Mouse (Mus musculus): ENCODE measurements around the gene Frg2f1. TPM values are rescaled to one million over a fixed set of nuclear protein-coding genes. Genes with fewer than 3 reads are reported as not detected.
A peak's percentile ranks its signal among the peaks of the same experiment; 100 is the strongest.
"Not testable (repeated sequence)": the region's sequence is repeated elsewhere in the genome, so short reads cannot be mapped to it uniquely, and the experiment has no call there.

Frg2f1 gene
- total RNA-seq (2021) = 10 to 100 TPM; 24.6 to 25.4 TPM
- long read RNA-seq, experiment 1, partial matches to known transcripts = 1 of 15 reads
- long read RNA-seq, experiment 1, other reads (novel, unspliced or antisense) = 13 of 15 reads
- long read RNA-seq, experiment 2, partial matches to known transcripts = 0 of 7 reads
- long read RNA-seq, experiment 2, other reads (novel, unspliced or antisense) = 6 of 7 reads

DNA sequence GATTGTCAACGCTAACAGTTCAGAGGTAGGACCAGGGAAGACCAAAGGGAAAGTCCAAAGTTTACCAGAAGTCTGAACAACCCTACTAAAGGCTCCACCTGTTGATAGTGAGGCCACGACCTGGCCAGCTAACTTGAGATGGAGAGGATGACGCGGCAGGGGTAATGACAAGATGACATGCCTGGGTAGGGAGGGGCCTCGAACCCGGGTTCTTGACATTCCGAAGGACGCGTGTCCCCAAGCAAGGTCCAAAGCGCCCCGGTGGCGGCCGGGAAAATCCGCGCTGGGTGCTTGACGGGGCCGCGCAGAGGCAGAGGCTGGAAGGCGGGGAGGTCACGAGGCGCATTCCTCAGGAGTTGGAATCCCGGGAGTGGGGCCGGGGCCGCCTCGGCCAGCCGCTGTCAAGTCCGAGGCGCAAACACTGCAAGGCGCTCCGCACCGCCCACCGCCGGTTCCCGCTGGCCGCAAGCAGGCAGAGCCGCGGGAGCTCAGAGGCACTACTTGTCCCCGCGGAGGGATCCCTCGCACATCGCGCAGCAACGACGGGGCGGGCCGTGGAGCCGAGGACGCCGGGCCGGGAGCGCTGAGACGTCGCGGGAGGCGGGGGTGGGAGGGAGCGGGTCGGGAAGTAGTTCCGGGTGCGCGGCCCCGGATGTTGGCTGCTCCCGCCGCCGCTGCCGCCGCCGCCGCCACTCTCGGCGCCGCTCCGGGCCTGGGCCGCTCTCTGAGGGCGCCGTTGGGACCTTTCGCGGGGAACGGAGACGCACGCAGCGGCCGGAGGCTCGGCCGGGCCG, at the start of gene Frg2f1:
TSS of gene Frg2f1 (minus strand) at position 499 of the 794 bp plus-strand sequence.
- DNase-seq (ENCODE audit: low spot score in 2 of 2) = peak; percentile 95 to 96
- intact Hi-C loops (cut with DNase I) = loop anchor here (5.0 to 10.0 kb wide), 2 partner anchors 47 to 304 kb away; partner anchors contain the start of genes AU022252, P3h1 and Rimkla

DNA sequence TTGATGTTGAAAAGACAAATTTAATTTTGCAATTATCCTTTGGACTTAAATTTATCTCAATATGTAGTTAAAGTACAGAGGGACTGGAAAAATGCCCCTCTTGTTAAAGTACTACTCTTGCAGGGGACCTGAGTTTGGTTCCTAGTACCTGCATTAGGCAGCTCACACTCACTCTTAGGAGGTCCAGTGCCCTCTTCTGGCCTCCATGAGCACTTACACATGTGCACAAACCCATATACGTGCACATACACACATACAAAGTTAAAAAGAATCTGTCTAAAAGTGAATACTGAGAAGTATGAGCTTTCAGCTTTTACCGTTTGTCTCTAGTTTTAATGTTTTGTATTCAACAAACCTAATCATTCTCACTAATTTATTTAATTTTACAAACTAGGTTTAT, 48.7 kb upstream of the Frg2f1 start:
- intact Hi-C loops (cut with DNase I) = no loop called here
- DNase-seq (ENCODE audit: low spot score in 2 of 2) = no peak

DNA sequence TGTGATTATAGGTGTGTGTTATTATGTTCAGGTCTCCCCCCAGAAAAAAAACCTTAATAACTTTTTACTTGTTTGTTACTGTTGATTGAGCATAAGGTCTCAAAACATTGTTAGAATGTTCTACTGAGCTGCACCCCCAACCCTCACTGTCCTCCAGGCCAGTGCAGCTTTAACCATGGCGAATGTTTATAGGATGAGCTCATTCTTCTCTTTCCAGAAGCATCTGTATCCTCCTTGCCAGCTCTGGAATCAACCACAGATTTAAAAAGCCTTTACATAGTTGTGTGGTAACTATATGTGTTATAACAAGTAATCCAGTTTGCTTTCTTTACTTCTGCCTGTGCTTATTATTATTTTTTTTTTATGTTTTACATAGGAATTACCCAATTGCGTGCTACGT, 36.1 kb upstream of the Frg2f1 start:
- intact Hi-C loops (cut with DNase I) = no loop called here

DNA sequence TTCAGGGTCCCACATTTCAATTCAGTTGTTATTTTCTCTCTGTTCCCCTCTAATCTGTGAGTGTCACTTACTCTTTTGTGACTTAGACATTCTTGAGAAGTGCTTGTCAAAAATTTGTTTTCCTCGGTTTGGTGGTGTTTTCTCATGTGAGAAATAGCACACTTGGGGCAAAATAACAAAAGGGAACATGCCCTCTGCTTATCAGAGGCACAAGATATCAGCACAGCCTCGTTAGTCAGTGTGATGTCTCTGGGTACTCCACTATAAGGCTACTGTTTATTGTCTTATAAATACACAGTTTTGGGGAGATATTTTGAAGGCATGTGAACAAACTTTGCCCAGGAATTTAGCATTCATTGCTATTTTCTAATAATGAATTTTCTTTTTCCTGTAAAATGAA, 35.2 kb upstream of the Frg2f1 start:
- intact Hi-C loops (cut with DNase I) = no loop called here
- no peak for DNase-seq (ENCODE audit: low spot score in 2 of 2)

More for the DNA sequence above, 36.1 kb upstream of the Frg2f1 start:
- no peak for DNase-seq (ENCODE audit: low spot score in 2 of 2)

DNA sequence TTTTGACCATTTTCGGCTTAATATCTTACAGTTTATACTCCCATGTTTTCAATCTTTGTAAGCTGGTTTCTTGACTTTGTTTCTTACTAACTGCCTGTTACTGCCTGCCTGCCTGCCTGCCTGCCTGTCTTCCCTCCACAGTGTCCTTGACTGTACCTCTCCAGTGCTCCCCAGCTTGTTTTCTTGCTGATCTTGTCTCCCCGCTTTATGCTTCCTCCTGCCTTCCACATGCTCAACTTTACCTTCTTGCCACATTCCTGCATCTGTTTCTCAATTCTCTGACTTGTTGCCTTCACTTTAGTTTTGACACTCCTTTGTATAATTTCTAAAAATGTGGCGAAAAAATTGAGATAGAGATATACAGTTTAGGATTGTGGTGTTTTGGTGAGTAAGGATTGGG, 33.4 kb upstream of the Frg2f1 start:
- intact Hi-C loops (cut with DNase I) = no loop called here
- no peak for DNase-seq (ENCODE audit: low spot score in 2 of 2)

DNA sequence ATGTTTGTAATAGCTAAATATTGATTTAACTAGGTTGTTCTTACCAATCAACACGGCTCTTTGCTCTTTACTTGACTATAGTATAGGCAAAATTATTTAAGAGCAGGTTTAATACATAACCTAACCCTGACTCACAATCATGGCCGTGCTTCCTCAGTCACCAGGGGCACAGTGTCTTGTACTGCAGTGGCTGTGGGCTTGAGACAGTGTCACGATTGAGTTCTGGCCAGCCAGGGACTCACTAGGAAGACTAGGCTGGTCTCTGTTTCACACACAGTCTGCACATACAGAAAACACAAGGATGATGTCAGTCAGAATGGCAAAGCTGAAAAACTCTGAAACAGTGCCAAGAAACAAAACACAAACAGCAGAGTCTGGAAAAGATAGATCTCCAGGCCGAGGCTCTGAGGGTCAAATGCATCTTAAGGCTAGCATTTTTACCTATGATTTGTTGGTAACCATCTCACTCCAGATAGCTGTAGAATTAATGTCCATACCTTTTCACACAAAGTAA, 27.1 kb upstream of the Frg2f1 start:
- intact Hi-C loops (cut with DNase I) = no loop called here
- no peak for DNase-seq (ENCODE audit: low spot score in 2 of 2)

DNA sequence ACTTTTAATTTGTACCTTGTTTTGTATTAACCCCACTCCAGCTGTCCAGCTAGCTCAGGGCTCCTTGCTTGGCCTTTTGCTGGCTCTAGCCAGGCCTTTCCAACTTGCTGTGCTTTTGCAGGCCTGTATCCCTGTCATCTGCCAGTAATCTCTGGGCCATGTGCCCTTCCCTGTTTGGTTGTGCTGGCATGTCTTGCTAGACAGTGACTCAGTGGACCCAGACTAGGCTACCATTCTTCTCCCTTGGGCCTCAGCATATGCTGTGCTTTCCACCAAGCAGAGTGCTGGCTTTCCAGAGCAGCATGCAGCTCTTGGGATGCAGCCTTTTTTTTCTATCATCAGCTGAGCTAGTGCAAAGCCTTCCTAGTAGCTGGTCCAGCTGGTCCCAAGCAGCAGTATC, 23.8 kb upstream of the Frg2f1 start:
- no peak for DNase-seq (ENCODE audit: low spot score in 2 of 2)
- intact Hi-C loops (cut with DNase I) = no loop called here

DNA sequence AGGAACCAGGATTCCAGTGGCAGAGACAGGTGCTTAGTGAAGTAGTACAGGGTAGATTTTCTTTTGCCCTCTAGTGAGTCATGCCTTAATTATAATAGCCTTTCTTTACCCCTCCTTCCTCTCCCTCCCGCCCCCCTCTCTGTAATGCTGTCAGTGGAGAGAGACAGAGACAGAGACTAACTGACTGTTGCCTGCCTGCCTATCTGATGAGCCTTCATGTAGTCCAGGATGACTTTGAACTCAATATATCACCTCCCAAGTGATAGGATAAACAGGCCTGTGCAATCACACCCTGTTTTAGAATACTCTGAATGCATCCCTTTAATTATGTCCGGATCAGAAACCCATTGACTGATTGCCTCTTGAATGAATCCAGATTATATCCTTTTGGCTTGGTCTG, 16.1 kb upstream of the Frg2f1 start:
- intact Hi-C loops (cut with DNase I) = no loop called here
- DNase-seq (ENCODE audit: low spot score in 2 of 2) = no peak

DNA sequence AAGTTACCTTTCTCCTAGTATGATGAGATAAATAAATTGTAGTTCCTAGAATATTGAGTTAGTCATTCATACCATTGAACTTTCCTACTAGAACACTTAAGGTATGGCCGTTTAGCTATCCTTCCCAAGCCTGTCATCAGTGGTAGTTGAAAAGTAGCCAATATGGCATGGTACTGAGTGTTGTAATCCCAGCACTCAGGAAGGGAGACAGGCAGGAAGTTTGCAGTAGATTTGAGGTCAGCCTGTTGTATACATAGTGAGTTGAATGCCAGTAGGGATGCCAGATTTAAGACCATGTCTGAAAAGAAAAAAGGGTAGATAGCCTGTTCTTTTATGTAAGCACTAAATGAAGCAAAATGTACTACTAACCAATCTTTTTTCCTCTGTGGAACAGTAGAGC, 11.5 kb upstream of the Frg2f1 start:
- intact Hi-C loops (cut with DNase I) = no loop called here
- no peak for DNase-seq (ENCODE audit: low spot score in 2 of 2)

DNA sequence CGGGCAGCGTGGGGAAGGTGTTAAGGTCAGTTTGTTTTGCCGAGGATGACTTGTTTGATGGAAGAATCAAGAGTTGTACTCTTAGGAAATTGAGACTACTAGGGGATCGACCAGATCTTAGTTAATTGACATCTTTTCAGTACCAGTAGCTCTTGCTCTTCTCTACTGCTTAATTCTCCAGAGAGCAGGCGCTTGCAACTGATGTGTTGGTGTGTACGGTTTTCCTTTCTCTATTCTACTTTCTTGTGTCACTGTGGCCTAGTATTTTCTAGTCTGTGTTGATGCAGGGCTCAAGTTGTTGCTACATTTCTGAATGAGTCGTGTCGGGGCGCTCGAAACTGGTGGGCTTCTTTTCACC, 1.2 kb upstream of the Frg2f1 start:
- DNase-seq (ENCODE audit: low spot score in 2 of 2) = no peak
- intact Hi-C loops (cut with DNase I) = no loop called here

DNA sequence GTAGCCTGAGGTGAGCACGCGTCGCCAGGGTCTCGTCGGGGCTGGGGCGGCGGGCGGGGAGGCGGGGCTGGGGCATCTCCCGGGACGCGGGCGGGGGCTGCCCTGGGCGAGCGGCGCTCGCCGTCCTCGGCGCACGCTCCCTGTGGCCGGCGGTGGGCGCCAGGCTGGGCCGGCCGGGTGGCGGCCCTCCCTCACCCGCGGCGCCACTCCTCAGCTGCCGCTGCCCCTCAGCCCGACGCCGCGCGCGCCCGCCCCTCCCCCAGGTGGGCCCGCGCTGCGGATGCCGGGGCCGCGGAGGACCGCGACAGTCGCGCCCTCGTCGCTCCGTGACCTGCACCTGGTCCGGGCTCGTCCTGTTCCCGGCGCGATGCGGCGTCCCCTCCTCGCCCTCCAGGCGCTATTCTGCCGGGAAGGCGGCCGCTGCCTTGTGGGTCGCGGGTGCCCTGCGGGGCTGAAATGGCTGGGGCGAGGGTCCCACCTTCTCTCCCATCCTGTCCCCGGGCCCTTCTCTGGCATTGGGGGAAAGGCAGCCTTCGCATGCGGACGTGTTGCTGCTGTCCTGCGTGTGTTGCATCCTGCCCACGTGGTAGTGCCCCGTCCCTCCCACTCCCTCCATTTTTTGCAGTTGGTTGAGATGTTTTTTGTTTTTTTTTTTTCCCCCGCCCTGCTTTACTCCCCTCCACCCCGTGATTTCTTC, 655 bp upstream of the Frg2f1 start:
- peak; percentile 29 to 48 for DNase-seq (ENCODE audit: low spot score in 2 of 2)
- intact Hi-C loops (cut with DNase I) = loop anchor here (5.0 to 10.0 kb wide), 2 partner anchors 48 to 305 kb away; partner anchors contain the start of genes AU022252, P3h1 and Rimkla

DNA sequence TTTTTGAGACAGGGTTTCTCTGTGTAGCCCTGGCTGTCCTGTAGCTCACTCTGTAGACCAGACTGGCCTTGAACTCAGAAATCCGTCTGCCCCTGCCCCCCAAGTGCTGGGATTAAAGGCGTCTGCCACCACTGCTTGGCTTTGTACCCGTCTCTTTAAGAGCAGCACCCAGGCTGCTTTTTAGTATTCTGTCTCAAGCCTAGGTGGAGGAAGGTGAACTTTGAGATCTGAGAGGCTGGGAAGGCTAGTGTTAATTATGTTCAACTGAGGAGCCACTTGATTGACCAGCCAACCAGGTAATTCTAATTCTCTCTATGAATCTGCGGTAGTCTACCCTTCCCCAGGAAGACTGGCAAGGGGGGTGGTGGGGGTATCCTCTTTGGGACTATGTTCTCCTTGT, 1.9 kb downstream of the Frg2f1 start:
- intact Hi-C loops (cut with DNase I) = loop anchor here (5.0 to 10.0 kb wide), 2 partner anchors 45 to 303 kb away; partner anchors contain the start of genes AU022252, P3h1 and Rimkla
- DNase-seq (ENCODE audit: low spot score in 2 of 2) = no peak

DNA sequence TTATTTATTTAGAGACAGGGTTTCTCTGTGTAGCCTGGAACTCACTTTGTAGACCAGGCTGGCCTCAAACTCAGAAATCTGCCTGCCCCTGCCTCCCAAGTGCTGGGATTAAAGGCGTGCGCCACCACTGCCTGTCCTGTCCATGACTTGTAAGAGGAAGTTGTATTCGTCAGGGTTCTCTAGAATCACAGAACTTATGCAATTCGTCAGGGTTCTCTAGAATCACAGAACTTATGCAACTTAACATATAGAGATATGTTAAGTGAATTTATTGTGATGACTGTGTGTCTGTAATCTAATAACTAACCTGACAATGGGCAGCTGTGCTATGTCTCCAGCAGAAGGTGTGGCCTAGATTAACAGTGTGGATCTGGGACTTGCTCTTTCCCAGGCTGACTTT, 2.7 kb downstream of the Frg2f1 start, which contains the start of gene Foxj3:
TSS of gene Foxj3 (plus strand) at position 390 of the 400 bp plus-strand sequence.
- intact Hi-C loops (cut with DNase I) = loop anchor here (5.0 to 10.0 kb wide), 2 partner anchors 44 to 302 kb away; partner anchors contain the start of genes AU022252, P3h1 and Rimkla

DNA sequence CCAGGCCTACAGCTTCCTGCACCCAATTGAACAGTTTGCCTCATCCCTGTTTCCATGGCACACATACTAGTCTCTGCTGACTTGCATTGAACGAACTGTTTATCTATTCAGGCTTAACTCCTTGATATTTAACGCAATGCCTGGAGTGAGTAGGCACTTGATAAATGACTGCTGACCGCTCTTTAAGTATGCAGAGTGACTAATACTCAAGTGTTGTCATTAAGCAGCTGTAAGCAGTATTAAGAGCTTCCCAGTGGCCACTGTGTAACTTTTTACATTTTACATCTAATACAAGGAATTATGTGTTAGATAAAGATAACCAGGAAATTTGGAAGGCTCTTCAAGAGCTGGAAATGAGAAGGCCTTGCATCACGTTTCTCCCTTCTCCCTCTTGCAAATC, 4.2 kb downstream of the Frg2f1 start:
- intact Hi-C loops (cut with DNase I) = loop anchor here (5.0 to 10.0 kb wide), 2 partner anchors 43 to 300 kb away; partner anchors contain the start of genes AU022252, P3h1 and Rimkla
- DNase-seq (ENCODE audit: low spot score in 2 of 2) = no peak

More for the DNA sequence above, 2.7 kb downstream of the Frg2f1 start, which contains the start of gene Foxj3:
- not testable (repeated sequence) for DNase-seq (ENCODE audit: low spot score in 2 of 2)

DNA sequence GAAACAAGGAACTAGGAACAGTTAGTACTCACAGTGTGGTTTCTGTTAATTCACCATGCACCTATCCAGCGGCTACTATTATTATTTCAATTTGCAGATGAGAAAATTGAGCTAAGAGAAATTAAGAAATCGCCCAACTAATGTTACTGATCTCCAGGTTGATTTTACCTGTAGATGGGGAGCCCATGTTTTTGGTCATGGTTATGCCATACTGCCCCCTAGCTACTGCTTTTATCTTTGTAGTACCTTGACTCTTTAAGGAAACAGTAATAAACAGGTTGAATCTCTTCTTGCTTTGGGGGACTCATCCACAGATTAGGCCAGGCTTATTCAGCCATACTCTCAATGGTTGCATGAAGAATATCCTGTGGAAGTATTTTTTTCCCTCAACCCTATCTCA, 7.5 kb downstream of the Frg2f1 start:
- peak in 1 of 2 experiments; percentile 18 for DNase-seq (ENCODE audit: low spot score in 2 of 2)
- intact Hi-C loops (cut with DNase I) = loop anchor here (10.0 kb wide), 1 partner anchor 297 kb away; the partner anchor contains the start of genes AU022252 and P3h1

DNA sequence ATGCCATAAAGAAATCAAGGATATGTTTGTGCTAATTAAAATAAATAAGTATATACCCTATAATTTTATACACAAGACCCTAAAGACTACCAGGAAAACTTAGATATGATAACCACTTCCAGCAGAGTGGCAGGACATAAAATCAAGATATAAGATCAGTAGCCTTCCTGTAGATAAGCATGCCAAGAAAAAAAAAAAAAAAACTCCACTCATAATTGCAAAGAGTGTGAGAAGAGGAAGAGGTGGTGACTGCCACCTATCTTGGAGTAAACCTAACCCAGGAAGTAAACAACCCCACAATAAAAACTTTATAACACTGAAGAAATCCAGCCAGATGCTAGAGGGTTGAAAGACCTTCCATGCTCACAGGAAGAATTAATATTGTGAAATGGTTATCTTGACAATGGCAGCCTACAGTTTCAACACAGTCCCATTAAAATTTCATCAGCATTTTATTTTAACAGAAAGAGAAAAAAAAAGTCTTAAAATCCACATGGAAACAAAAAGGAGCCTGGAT, 12.9 kb downstream of the Frg2f1 start:
- no peak for DNase-seq (ENCODE audit: low spot score in 2 of 2)
- intact Hi-C loops (cut with DNase I) = no loop called here

DNA sequence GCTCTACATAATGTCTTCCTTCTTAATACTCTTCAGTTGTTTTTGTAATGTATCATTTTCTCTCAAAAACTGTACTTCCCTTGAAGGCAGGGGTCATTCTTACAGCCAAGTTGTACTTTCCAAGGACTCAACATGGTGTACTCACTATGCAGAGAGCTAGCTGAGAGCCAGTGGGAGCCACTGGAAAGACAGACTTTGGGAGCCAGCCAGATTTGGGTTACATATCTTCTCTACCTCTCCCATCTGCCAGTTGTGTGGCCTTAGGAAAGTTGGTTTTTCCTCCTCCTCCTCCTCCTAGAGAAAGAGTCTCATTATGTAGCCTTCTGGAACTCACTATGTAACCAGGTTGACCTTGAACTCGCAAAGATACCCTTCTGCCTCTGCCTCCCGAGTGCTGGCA, 14.9 kb downstream of the Frg2f1 start:
- no peak for DNase-seq (ENCODE audit: low spot score in 2 of 2)
- intact Hi-C loops (cut with DNase I) = no loop called here

DNA sequence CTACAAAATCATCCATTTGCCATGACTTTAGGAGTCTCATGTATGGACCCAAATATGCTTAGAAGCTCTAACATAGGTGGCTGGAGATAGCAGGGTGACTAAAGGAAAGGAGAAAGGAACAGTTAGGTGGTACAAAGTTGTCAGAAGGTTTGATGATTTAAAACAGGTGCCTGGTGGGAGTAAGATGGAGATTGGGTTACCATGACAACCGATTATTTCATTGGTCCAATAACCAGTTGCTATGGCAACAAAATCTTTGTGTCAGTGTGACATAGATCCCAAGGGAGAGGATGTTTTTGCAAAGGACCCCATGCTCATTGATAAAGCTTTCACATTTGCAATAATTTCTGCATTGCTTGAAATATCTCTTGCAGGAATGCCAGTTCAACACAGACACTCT, 15.3 kb downstream of the Frg2f1 start:
- intact Hi-C loops (cut with DNase I) = no loop called here
- peak; percentile 15 to 71 for DNase-seq (ENCODE audit: low spot score in 2 of 2)

DNA sequence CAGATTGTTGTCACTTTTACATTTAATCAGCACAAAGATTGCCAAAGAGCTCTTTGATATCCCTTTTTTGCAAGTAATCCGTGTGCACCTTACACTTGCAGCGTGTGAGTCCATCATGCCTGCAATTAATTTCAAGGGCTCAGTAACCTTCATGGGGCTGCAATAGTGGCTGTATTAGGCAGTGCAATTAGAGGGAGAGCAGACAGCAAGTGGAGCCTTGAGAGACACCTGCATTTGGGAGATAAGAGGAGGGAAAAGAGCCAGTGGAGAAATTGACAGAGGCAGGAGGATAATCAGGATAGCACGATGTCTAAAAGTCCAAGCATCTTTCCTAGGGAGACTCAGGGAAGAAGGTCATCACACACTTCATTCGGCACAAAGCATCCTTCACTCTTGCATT, 15.8 kb downstream of the Frg2f1 start:
- no peak for DNase-seq (ENCODE audit: low spot score in 2 of 2)
- intact Hi-C loops (cut with DNase I) = no loop called here

All from left cerebral cortex, postnatal 14 days (tissue).